21 mouse cellular contexts compared by ENCODE assay signal in the genomic region with DNA sequence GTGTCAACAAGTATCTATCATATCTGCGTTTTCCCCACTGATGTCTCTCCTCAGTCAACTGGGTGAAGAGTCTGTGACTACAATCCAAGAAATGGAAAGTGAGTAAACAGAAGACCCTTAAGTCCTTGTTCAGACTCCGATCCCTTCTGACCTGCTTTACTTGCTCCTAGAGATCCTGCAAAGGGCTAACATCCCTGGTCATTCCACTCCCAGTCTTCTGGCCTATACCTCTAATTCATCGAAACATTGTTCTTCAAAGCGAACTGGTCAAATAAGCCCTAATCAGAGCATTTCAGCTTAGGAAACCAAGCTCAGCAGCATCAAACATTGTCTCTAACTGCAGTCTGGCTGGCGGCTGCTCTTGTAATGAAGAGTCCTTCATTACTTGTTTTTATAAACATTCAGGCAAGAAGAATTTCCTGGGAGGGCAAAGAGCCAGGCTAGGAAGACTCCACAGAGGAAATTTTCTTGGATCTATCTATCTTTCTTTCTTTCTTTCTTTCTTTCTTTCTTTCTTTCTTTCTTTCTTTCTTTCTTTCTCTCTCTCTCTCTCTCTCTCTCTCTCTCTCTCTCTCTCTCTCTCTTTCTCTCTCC.
DNase-seq lines count a peak whose midpoint lies in the region; ATAC-seq lines count a peak whose summit lies in the region.
"Had no signal": no experiment of that assay in that cellular context is flagged by ENCODE, and none has a peak within 500 bp of the region (broad histone marks: within the 10 kb centered on the region; RNA-seq: fewer than 3 reads in every experiment).

No protein-coding gene starts in this region.

- H3K4me1 ChIP-seq in kidney, embryonic 15.5 days = no peaks in the 10 kb centered on the region
- peaks cover 12% of the 10 kb centered on the region for H3K4me1 ChIP-seq in lung, embryonic 16.5 days (replicated peaks; ENCODE audit: control insufficient read depth, insufficient read depth, low read length)
- H3K4me1 ChIP-seq: forebrain, embryonic 13.5 days; liver, embryonic 13.5 days had no signal

- H3K9ac ChIP-seq in kidney, embryonic 15.5 days = no peak overlapping the region
- H3K9ac ChIP-seq in lung, embryonic 16.5 days (ENCODE audit: low read length) = no peak overlapping the region
- H3K9ac ChIP-seq: forebrain, embryonic 13.5 days; liver, embryonic 13.5 days had no signal

- DNase-seq in kidney, postnatal 10 days = peak; percentile 46
- DNase-seq in urinary bladder, postnatal 14 days (ENCODE audit: low spot score) = peak; percentile 14
- no peak for DNase-seq in urinary bladder, postnatal 10 days (ENCODE audit: low spot score)
- DNase-seq in gastrocnemius, adult 18-20 months (ENCODE audit: low spot score) = no peak
- DNase-seq in layer of hippocampus, adult 18-20 months (ENCODE audit: low spot score in 2 of 2) = no peak
- DNase-seq: cerebellum, postnatal 14 days; embryo, embryonic 11 days; gastrocnemius, postnatal 36 days; left cerebral cortex, postnatal 4 days; liver, embryonic 13.5 days; retina, postnatal 1 day; right cerebral cortex, postnatal 4 days had no signal

- H3K36me3 ChIP-seq in kidney, embryonic 15.5 days = no peaks in the 10 kb centered on the region
- no peaks in the 10 kb centered on the region for H3K36me3 ChIP-seq in lung, embryonic 16.5 days (ENCODE audit: control insufficient read depth, insufficient read depth, low read length)
- H3K36me3 ChIP-seq: G1E; liver, embryonic 13.5 days had no signal

- H3K9me3 ChIP-seq in kidney, embryonic 15.5 days (replicated peaks) = no peaks in the 10 kb centered on the region
- no peaks in the 10 kb centered on the region for H3K9me3 ChIP-seq in lung, embryonic 16.5 days (ENCODE audit: control insufficient read depth, low read length)
- H3K9me3 ChIP-seq: forebrain, embryonic 13.5 days; liver, embryonic 13.5 days had no signal

- H3K27me3 ChIP-seq in kidney, embryonic 15.5 days = no peaks in the 10 kb centered on the region
- H3K27me3 ChIP-seq in lung, embryonic 16.5 days (ENCODE audit: control insufficient read depth, insufficient read depth, low read depth, low read length) = no peaks in the 10 kb centered on the region
- H3K27me3 ChIP-seq: forebrain, embryonic 13.5 days; liver, embryonic 13.5 days had no signal

- WGBS in kidney, embryonic 15.5 days = 80% methylated on average over 5 of the region's 5 CpGs
- 29% methylated on average over 5 of the region's 5 CpGs for WGBS in lung, embryonic 16.5 days

- no peak overlapping the region for H3K27ac ChIP-seq in kidney, embryonic 15.5 days
- H3K27ac ChIP-seq in lung, embryonic 16.5 days (ENCODE audit: low read length) = peak overlapping the region; percentile 72
- H3K27ac ChIP-seq: forebrain, embryonic 13.5 days; hindbrain, postnatal 0 days; layer of hippocampus, adult 2 months; liver, embryonic 13.5 days had no signal

- H3K4me3 ChIP-seq in kidney, embryonic 15.5 days (replicated peaks) = no peak overlapping the region
- no peak overlapping the region for H3K4me3 ChIP-seq in lung, embryonic 16.5 days (ENCODE audit: low read length)
- H3K4me3 ChIP-seq: forebrain, embryonic 13.5 days; layer of hippocampus, adult 2 months; liver, embryonic 13.5 days had no signal

- no peak for ATAC-seq in kidney, embryonic 15.5 days (replicated peaks; ENCODE audit: low FRiP score)
- ATAC-seq in lung, embryonic 16.5 days (ENCODE audit: low read depth) = no peak
- ATAC-seq: CD4-positive, CD25-positive, alpha-beta regulatory T cell, adult 4 months; forebrain, embryonic 13.5 days; hindbrain, postnatal 0 days; midbrain, embryonic 16.5 days had no signal

- H3K4me2 ChIP-seq in kidney, embryonic 15.5 days = no peak overlapping the region
- H3K4me2 ChIP-seq in lung, embryonic 16.5 days (ENCODE audit: low read depth, low read length) = no peak overlapping the region
- H3K4me2 ChIP-seq: forebrain, embryonic 13.5 days; heart, embryonic 11.5 days; liver, embryonic 13.5 days had no signal

Comparison
In these comparisons a context has a peak if more than half of its experiments do, and no peak if none do; other contexts are left out.
1. DNase-seq: peak in kidney, postnatal 10 days (single experiment) and urinary bladder, postnatal 14 days (single experiment); none in urinary bladder, postnatal 10 days (single experiment), gastrocnemius, adult 18-20 months (single experiment) and layer of hippocampus, adult 18-20 months (0 of 2).